Mouse (Mus musculus) forebrain, embryonic 12.5 days (tissue): Measurements from ENCODE around the gene Dlg2. TPM values are rescaled to one million over a fixed set of nuclear protein-coding genes. Genes with fewer than 3 reads are reported as not detected.

Source experiments
- ATAC-seq: fragments of 200-750 bp; cut with Nextera tagmentation; 2 replicates; pipeline ENCODE4 v1.8.0; 2017; ENCODE audit warnings: moderate TSS enrichment; ENCODE audit not compliant: low FRiP score
- H3K27ac ChIP-seq: fragments of 300-500 bp; sonication (generic); 2 replicates; pipeline ENCODE4 v1.5.1; 2016; ENCODE audit warnings: mild to moderate bottlenecking
- H3K27me3 ChIP-seq: fragments of 300-500 bp; sonication (generic); 2 replicates; pipeline ENCODE4 v1.6.1; 2016; ENCODE audit warnings: mild to moderate bottlenecking
- H3K36me3 ChIP-seq: fragments of 300-500 bp; sonication (generic); replicated peaks from 2 replicates; pipeline ENCODE4 v1.6.1; 2016; ENCODE audit warnings: mild to moderate bottlenecking
- H3K4me1 ChIP-seq: fragments of 300-500 bp; sonication (generic); 2 replicates; pipeline ENCODE4 v1.6.1; 2016
- H3K4me2 ChIP-seq: fragments of 300-500 bp; sonication (generic); 2 replicates; pipeline ENCODE4 v1.6.1; 2016; ENCODE audit warnings: mild to moderate bottlenecking, moderate library complexity
- H3K4me3 ChIP-seq: fragments of 300-500 bp; sonication (generic); replicated peaks from 2 replicates; pipeline ENCODE4 v1.5.1; 2016; ENCODE audit warnings: mild to moderate bottlenecking
- H3K9ac ChIP-seq: fragments of 300-500 bp; sonication (generic); 2 replicates; pipeline ENCODE4 v1.6.1; 2016; ENCODE audit warnings: mild to moderate bottlenecking
- H3K9me3 ChIP-seq: fragments of 300-500 bp; sonication (generic); 2 replicates; pipeline ENCODE4 v1.6.1; 2016
- WGBS: fragments of 180-500 bp; shearing (Covaris S2); methylation state at CpG from one replicate; pipeline ENCODE4 v1.1.7; 2016; 5-methylcytosine and 5-hydroxymethylcytosine counted together
- polyA plus RNA-seq: library from polyadenylated mRNA; unstranded; fragments of >200 nt; fragmentation: Nextera tagmentation; extraction: Ambion mirVana; gene quantifications from 2 replicates; pipeline ENCODE4 v1.2.1, GENCODE M21; 2016

The Dlg2 gene
- polyA plus RNA-seq, 1 experiment from 2014 or later: 6.5 TPM

DNA sequence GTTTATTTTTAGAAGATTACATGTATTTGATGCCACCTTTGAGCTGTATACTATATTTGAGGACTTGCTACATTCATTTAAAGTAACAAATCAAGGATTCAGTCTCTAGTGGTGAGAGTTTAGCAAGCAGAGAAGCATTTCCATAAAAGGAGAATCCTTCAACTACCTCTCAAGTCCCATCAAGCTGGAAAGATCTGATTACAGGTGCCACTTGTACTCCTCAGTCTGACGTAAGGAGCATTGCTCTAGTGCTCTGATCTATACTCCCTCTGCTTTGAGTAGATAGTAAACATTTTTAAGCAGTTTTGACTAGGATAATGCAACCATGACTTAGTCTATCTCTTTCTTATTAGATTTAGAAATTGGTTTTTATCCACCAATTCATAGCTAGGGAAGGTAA, 1496.5 kb downstream of the Dlg2 start:
- ATAC-seq: no peak
- Histone ChIP-seq H3K36me3 (no peaks in the 10 kb centered on the region), H3K9ac (no peak overlapping the region), H3K27ac (no peak overlapping the region), H3K27me3 (no peaks in the 10 kb centered on the region), H3K4me1 (no peaks in the 10 kb centered on the region), H3K9me3 (no peaks in the 10 kb centered on the region), H3K4me3 (no peak overlapping the region), H3K4me2 (no peak overlapping the region)
- WGBS: 81% methylated on average over 1 of the region's 1 CpGs

DNA sequence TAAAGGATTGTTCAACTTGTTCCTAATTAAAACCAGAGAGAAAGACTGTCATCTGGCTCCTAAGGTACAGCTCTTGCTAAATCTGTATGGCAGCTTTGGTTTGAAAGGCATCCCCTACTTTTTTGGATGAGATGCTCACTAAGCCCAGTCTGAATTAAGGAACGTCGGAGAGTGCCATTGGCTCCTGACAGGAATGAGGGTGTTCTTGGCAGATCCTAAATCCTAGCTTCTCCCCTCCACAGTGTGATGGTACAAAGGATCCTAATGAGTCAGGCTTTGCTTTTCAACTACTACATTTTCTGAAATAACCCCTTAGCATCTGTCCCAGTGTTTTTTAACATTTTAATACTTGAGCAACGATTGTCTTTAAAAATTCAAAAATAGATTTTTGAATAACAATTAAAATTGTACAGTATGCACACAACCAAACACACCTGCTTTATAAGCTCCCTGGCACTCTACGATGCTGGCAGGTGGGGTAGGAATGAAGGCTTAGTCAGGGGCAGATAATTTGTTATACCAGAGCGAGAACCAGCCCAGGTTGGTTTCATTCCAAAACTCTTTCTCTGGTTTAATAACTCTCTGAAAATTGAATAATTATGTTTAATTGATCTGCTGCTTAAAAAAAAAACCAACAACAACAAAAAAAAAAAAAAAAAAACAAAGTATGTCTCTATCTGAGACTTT, 1527.4 kb downstream of the Dlg2 start:
- WGBS: 85% methylated on average over 5 of the region's 5 CpGs
- no peak for ATAC-seq

DNA sequence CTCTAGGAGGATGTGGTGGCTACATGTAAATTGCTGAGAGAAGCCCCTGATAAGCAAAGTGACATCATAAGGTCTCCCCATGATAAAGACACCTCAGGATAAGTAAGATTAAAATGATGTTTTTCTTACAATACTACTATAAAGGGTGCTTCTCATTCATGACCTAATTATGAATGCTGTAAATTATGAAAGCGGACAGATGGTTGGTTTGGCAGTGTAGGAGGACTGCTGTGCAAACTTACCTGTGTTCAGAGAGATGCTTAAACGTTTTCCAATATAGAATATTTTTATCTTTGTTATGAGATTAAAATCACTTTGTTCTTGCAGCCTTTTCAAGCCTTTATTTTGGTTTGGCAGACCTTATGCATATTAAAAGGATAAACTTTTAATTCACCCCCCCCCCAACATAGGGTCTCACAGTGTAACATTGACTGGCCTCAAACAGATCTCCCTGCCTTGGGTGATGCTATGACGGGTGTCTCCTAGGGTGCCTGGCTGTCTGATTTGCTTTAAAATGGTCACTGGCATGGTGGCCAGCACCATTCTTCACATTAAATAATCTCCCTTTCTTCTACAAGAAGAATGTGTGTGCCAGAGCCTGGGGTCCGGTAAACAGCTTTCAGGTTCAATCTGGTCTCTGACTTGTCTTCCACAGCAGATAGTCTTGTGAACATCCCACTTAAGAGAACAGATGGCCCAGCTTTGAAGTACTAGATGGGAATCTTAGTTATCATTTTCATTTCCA, 1529.4 kb downstream of the Dlg2 start:
- ATAC-seq: no peak
- no peak overlapping the region for H3K4me2 ChIP-seq
- 84% methylated on average over 4 of the region's 4 CpGs for WGBS
- H3K4me1 ChIP-seq: no peaks in the 10 kb centered on the region
- no peaks in the 10 kb centered on the region for H3K27me3 ChIP-seq
- no peaks in the 10 kb centered on the region for H3K36me3 ChIP-seq
- no peaks in the 10 kb centered on the region for H3K9me3 ChIP-seq
- no peak overlapping the region for H3K9ac ChIP-seq
- no peak overlapping the region for H3K27ac ChIP-seq
- H3K4me3 ChIP-seq: no peak overlapping the region

More for the DNA sequence above, 1527.4 kb downstream of the Dlg2 start:
- no peak overlapping the region for H3K27ac ChIP-seq
- H3K4me3 ChIP-seq: no peak overlapping the region
- H3K4me2 ChIP-seq: no peak overlapping the region
- no peaks in the 10 kb centered on the region for H3K36me3 ChIP-seq
- H3K4me1 ChIP-seq: no peaks in the 10 kb centered on the region
- no peak overlapping the region for H3K9ac ChIP-seq
- H3K27me3 ChIP-seq: no peaks in the 10 kb centered on the region
- no peaks in the 10 kb centered on the region for H3K9me3 ChIP-seq

GRCm38 (mm10) chr7:92008702-92009101, 1532.2 kb downstream of the Dlg2 start:
- Histone ChIP-seq H3K9me3 (no peaks in the 10 kb centered on the region), H3K27ac (no peak overlapping the region), H3K36me3 (no peaks in the 10 kb centered on the region), H3K4me2 (no peak overlapping the region), H3K4me3 (no peak overlapping the region), H3K4me1 (no peaks in the 10 kb centered on the region), H3K9ac (no peak overlapping the region), H3K27me3 (no peaks in the 10 kb centered on the region)
- 89% methylated on average over 1 of the region's 1 CpGs for WGBS
- ATAC-seq: no peak

GRCm38 (mm10) chr7:92024928-92025327, 1548.5 kb downstream of the Dlg2 start:
- Histone ChIP-seq H3K27ac (no peak overlapping the region), H3K9me3 (no peaks in the 10 kb centered on the region), H3K4me3 (no peak overlapping the region), H3K9ac (no peak overlapping the region), H3K4me2 (no peak overlapping the region), H3K27me3 (no peaks in the 10 kb centered on the region), H3K36me3 (no peaks in the 10 kb centered on the region), H3K4me1 (no peaks in the 10 kb centered on the region)
- WGBS: 82% methylated on average over 1 of the region's 1 CpGs
- ATAC-seq: no peak

DNA sequence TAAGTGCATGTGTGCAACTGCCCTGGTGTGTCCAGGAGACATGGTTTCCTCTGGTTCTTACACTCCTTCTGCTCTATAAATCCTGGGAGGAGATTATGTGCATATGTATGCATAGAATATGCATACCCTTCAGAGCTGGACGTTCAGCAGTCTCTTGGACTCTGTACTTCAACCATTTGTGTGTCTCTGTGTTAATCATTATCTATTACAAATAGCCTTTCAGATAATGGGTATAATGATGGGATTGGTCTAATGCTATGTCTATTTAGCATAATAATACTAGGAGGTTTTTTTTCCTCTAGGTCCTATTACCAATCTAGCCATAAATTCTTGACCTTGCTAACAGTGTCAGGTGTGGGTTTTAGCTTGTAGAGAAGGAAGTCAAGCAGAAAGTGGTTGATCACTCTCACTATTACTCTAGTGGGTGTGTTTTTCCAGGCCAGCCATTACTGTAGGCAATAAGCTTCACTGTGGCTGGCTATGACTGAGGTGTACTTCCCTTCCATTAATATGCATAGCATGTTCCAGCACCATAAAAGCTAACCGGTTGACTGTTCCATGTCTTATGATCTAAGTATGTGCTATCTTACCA, 1549.1 kb downstream of the Dlg2 start:
- Histone ChIP-seq H3K4me2 (no peak overlapping the region), H3K4me1 (no peaks in the 10 kb centered on the region), H3K36me3 (no peaks in the 10 kb centered on the region), H3K4me3 (no peak overlapping the region), H3K9ac (no peak overlapping the region), H3K27me3 (no peaks in the 10 kb centered on the region), H3K27ac (no peak overlapping the region), H3K9me3 (no peaks in the 10 kb centered on the region)
- 65% methylated on average over 2 of the region's 2 CpGs for WGBS
- peak; percentile 40; the same call in 1 of the 2 replicates for ATAC-seq

DNA sequence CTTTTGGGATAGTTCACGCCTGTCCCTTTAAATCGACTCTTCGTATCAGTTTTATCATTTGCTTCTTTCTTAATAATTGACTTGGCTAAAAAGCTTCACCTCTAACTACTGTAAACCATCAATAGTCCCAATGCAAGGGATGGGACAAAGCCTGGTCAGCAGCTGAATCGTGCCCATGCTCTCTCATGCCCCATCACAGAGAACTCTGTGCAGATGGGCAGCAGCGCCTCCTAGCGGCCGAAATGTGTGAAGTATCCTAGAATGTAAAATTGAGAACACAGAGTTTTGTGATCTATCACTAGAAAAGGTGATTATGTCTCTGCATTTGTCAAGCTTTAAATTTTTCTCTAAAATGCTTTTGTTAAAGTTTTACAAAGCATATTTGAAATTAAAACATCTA, 1550.6 kb downstream of the Dlg2 start:
- no peaks in the 10 kb centered on the region for H3K4me1 ChIP-seq
- no peak overlapping the region for H3K27ac ChIP-seq
- peak; percentile 77; the same call in 1 of the 2 replicates for ATAC-seq
- 40% methylated on average over 7 of the region's 7 CpGs for WGBS
- H3K9me3 ChIP-seq: no peaks in the 10 kb centered on the region
- no peaks in the 10 kb centered on the region for H3K27me3 ChIP-seq
- H3K4me2 ChIP-seq: no peak overlapping the region
- H3K9ac ChIP-seq: no peak overlapping the region
- no peak overlapping the region for H3K4me3 ChIP-seq
- H3K36me3 ChIP-seq: no peaks in the 10 kb centered on the region

- no peak for ATAC-seq
- Histone ChIP-seq H3K36me3 (no peaks in the 10 kb centered on the region), H3K4me1 (no peaks in the 10 kb centered on the region), H3K4me2 (no peak overlapping the region), H3K9ac (no peak overlapping the region), H3K4me3 (no peak overlapping the region), H3K27me3 (no peaks in the 10 kb centered on the region), H3K9me3 (no peaks in the 10 kb centered on the region), H3K27ac (no peak overlapping the region)
- WGBS: 95% methylated on average over 2 of the region's 2 CpGs
These were observed 1557.8 kb downstream of the Dlg2 start for GRCm38 (mm10) chr7:92034256-92034655.

DNA sequence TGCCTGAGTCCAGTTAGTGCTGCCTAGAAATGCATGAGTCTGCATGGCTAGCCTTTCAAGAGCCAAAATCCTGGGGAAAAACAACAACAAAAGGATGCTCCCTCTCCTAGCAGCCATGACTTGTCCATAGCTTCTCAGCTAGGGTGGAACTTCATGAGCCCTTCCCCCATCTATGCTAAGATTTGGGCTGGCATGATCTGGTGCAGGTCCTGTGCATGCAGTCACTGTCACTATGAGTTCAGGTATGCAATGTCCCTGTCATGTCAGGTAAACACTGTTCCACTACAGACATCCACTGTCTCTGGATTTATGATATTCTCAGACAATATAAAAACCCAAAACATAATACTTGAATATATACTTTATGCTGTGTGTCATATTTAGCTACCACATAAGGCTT, 1563.7 kb downstream of the Dlg2 start:
- no peaks in the 10 kb centered on the region for H3K27me3 ChIP-seq
- no peaks in the 10 kb centered on the region for H3K36me3 ChIP-seq
- no peak overlapping the region for H3K4me2 ChIP-seq
- no peak overlapping the region for H3K27ac ChIP-seq
- H3K9ac ChIP-seq: no peak overlapping the region
- H3K4me1 ChIP-seq: no peaks in the 10 kb centered on the region
- no peak overlapping the region for H3K4me3 ChIP-seq
- no peak for ATAC-seq
- H3K9me3 ChIP-seq: no peaks in the 10 kb centered on the region

DNA sequence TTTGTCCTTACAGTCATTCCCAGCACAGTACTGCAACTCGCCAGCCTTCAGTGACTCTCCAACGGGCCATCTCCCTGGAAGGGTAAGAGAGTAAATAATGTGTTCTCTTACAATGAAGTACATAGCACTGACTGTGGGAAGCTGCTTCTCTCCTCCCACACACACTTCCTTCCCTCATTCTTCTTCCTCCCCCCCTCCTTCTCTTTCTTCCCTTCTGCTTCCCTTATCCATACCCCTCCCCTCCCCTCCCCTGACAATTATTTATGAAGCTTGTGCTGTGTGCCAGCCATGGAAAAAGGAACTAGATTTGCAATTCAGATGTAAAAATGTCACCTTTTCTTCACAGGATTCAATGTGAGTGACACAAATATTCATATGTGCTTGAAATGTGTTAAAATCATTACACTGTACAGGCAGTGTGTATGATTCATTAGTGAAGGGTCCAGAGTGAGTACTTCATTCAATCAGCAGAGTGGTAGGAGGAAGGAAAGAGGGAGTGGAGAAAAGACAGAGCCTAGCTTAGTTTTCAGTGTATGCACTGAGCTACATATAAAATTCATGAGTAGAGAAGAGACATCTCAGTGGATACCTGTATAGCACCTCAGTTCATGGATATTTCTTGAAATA, 1564.4 kb downstream of the Dlg2 start:
- ATAC-seq: peak; percentile 68; the same call in 1 of the 2 replicates
- Histone ChIP-seq H3K27ac (no peak overlapping the region), H3K9me3 (no peaks in the 10 kb centered on the region), H3K9ac (no peak overlapping the region), H3K4me2 (no peak overlapping the region), H3K4me3 (no peak overlapping the region), H3K27me3 (no peaks in the 10 kb centered on the region), H3K36me3 (no peaks in the 10 kb centered on the region), H3K4me1 (no peaks in the 10 kb centered on the region)
- WGBS: 60% methylated on average over 2 of the region's 2 CpGs

DNA sequence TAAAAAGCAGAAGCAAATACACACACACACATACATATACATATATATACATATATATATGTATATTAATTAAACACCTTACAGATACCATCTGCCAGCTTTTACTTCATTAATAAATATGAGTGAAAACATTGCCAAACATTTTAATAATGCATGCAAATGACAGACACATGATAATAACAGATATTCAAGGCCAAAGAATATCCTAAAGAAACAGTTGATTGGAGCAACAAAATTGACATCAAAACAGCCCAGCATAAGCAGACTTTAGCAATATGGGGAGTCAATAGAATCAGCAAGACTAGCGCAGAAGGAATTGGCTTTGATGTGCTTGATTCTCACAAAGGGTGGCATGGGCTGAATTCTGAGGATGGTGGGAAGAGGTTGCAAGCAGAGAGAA, 1568.5 kb downstream of the Dlg2 start:
- H3K27me3 ChIP-seq: no peaks in the 10 kb centered on the region
- H3K27ac ChIP-seq: no peak overlapping the region
- no peak overlapping the region for H3K9ac ChIP-seq
- no peaks in the 10 kb centered on the region for H3K4me1 ChIP-seq
- no peak overlapping the region for H3K4me3 ChIP-seq
- WGBS: 83% methylated on average over 1 of the region's 1 CpGs
- no peak overlapping the region for H3K4me2 ChIP-seq
- H3K9me3 ChIP-seq: no peaks in the 10 kb centered on the region
- no peak for ATAC-seq
- H3K36me3 ChIP-seq: no peaks in the 10 kb centered on the region

DNA sequence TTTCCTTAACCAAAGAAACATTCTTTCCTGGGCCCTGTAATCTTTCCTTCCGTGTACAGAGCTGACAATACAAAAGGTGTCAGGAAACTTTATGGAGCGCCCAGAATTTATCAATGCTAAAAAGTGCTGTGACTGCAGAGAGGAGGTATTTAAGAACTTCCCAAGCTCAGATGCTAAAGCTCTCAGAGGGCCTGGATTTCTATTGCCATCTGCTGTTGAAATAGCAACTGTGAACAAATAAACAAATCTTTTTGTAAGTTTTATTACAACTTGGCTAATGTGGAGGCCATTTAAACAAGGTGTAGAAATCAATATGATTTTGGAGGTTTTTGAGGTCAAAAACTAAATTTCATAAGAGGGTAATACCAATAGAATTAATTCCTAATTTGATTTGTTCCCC, 1570.8 kb downstream of the Dlg2 start:
- ATAC-seq: no peak
- Histone ChIP-seq H3K9me3 (no peaks in the 10 kb centered on the region), H3K4me2 (no peak overlapping the region), H3K9ac (no peak overlapping the region), H3K27ac (no peak overlapping the region), H3K4me1 (no peaks in the 10 kb centered on the region), H3K36me3 (no peaks in the 10 kb centered on the region), H3K27me3 (no peaks in the 10 kb centered on the region), H3K4me3 (no peak overlapping the region)
- 45% methylated on average over 2 of the region's 2 CpGs for WGBS
